Mouse (Mus musculus) olfactory bulb, adult 2 months (tissue): Measurements from ENCODE around the gene Dlg2.

ENCODE experiments used
- CTCF ChIP-seq: fragments of 200-500 bp; IDR thresholded peaks from 2 replicates; pipeline ENCODE4 v1.5.1; 2012; ENCODE audit warnings: low read depth, mild to moderate bottlenecking, low read length, moderate library complexity; ENCODE audit not compliant: insufficient read depth
- POLR2A ChIP-seq: fragments of 200-500 bp; IDR thresholded peaks from 2 replicates; pipeline ENCODE4 v1.6.1; 2012; ENCODE audit warnings: mild to moderate bottlenecking, low read depth, low read length, moderate library complexity; ENCODE audit not compliant: insufficient read depth

- TF ChIP-seq POLR2A = no peak
- TF ChIP-seq CTCF = no peak
Measured at GRCm38 (mm10) chr7:90609764-90610163, 133.3 kb downstream of the Dlg2 start.
